Mouse (Mus musculus): ENCODE data around the gene Adamts10.
A peak's percentile ranks its signal among the peaks of the same experiment; 100 is the strongest.

The Adamts10 gene

DNA sequence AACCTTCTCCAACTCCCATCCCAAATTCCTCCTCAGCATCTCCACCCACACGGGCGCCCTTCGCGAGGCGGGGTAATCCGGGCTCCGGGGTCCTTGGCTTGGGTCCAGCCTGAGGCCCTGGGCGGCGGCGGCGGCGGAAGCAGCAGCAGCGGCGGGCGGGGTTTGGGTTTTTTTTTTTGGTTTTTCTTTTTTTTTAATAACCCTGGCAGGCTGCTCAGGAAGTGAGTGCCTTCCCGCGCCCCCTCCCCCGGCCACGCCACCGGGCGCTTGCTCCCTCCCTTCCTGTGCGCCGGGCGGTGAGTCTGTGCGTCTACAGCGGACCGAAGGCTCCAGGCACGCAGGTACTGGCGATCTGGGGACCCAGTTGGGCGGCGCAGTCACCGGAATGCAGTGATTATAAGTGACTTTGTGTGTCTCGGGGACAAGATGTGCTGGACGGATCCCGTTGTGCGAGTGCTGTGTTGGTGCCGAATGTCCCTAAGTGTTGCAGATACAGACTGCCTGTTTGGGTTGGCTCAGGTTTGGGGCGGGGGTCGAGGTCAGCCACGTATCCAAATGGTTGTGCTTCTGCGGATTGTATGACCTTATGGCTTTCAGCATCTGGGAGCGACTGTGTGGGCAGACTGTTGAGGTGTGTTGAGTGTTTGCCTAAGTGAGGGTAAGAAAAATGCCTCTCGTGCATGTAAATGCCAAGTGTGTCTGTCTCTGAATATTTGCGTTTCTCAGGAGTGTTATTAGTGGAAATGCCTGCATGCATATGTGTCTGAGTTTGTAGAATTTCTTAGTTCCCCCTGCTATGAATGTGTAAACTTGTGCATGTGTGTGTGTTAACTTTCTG, at the start of gene Adamts10:
Adamts10 (plus strand) TSS at position 287 of the 838 bp plus-strand sequence.
- DNase-seq (ENCODE audit: low spot score): no peak

DNA sequence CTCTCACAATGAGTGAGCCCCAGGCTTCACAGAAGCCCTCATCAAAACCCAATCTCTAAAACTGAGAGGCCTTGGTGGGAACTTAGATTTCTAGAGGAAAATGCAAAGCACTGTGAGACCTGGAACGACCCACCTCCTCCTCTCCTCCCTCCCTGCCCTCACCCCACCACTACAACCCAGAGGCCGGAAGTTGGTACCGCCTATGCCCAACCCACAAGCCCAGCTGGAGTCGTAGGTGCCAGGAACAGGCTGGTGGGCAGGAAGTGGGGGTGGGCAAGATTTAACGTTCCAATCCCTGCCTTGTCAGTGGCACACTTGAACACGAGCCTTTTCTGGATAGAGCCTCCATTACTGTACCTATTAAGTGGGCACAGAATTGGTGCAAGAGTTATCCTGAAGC, 40.0 kb upstream of the Adamts10 start:
- DNase-seq (ENCODE audit: low spot score): no peak

DNA sequence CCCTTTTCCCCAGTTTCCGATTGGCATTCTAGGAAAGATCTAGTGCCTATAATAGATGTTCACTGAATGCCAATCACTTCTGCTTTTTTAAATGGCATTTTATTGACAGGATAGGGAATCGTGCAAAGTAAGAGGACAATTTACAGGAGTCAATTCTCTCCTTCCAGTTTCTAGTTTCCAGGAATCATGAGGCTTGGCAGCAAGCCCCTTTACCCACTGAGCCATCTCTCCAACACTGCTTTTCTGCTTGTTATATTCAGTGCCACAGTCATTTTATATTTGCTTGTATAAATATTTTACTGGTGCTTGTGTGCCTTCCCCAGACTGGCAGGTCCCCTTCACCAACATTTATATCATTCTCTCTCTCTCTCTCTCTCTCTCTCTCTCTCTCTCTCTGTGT, 36.8 kb upstream of the Adamts10 start:
- no peak for DNase-seq (ENCODE audit: low spot score)

DNA sequence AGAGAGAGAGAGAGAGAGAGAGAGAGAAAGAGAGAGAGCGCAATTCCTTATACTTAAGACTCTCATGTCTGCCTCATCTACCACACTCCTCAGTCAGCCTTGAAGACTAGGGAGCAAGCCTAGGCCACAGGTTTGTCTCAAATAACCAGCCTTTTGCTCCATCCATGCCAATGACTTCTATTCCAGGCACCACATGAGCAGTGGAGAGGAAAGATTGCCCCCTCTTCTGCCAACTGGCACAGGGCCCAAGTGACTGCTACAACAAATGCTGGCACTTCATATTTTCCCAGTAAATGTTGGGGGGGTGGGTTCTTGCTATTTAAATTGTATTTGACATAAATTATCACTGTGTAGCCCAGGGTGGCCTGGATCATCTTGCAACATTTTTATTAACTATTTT, 36.4 kb upstream of the Adamts10 start:
- no peak for DNase-seq (ENCODE audit: low spot score)

DNA sequence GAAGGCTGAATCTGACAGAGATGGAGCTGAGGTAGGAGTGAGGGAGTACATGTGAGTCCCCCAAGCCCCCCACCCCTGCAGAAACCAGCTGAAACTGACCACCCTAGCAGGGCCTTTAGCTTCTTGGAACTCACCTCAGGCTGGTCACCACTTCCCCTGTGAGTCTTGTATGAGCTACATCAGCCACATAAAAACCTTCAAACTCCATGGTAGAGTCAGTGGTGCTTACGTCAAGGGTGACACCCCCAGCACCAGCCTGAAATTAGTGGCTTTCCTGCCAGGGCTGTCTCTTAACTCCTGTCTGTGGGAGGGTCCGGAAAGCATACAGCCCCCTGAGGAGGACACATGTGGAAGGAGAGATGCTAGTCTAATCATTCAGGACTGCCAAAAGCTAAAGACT, 32.6 kb upstream of the Adamts10 start:
- DNase-seq (ENCODE audit: low spot score): no peak

DNA sequence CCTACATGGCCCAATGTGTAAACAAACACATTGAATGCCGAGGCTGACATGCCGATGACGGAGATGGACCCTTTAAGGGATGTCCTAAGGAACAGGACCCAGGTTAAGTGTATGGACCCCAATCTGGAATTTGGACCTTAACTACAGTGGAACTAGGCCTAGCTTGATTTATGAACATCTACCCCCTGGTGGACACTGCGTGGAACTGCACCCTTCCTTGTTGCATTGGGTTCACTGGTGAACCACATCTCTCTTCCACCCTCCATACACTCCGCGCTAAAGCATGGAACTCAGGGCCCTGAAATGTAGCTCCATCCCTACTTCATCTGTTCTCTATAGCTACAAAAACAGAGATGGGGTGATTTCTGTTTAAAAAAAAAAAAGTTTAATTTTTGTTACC, 30.9 kb upstream of the Adamts10 start:
- DNase-seq (ENCODE audit: low spot score): peak; percentile 12

DNA sequence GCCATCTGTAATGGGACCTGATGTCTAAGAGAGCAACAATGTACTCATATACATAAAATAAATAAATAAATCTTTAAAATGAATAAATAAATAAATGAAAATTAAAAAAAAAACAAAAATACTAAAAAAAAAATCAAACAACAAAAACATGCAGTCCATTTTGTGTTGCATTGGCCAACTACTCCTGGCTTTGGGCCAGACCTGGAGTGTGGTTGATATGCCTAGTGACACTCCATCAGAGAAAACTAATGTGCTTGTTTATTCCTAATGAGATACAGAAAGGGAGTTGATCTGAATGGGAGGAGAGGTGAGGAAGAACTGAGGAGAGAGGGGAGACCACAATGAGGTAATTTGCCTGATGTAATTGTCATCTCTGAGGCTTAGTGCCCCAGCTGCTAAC, 29.4 kb upstream of the Adamts10 start:
- DNase-seq (ENCODE audit: low spot score): no peak

DNA sequence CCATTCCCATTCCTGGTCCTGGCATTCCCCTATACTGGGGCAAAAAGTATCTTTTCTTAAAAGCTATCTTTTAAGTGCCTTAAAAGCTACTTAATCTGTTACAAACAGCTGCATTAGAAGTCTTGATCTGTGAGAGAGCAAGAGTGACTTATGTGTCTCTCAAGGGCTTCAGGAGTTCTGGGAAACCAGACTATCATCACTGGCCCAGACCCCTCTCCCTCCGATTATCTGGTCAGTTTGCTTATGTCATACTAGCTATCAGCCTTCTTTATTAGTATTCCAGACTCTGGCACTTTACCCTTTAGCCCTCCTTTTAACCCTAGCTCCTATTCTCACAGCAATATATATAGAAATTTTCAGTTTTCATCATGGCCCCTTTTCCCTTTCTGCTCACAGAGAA, 25.1 kb upstream of the Adamts10 start:
- DNase-seq (ENCODE audit: low spot score): no peak

DNA sequence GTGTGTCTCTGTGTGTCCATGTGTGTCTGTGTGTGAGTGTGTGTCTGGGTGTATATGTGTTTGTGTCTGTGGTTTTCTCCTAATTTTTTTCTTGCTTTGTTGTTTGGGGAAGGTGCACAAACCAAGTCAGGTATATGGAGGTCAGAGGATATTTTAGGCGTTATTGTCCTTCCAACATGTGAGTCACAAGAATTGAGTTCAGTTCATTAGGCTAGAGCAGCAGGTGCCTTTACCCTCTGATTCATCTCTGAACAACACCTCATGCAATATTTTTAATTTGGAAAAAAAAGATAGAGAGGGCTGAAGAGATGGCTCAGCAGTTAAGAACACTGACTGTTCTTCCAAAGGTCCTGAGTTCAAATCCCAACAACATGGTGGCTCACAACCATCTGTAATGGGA, 15.6 kb upstream of the Adamts10 start:
- DNase-seq (ENCODE audit: low spot score): no peak

DNA sequence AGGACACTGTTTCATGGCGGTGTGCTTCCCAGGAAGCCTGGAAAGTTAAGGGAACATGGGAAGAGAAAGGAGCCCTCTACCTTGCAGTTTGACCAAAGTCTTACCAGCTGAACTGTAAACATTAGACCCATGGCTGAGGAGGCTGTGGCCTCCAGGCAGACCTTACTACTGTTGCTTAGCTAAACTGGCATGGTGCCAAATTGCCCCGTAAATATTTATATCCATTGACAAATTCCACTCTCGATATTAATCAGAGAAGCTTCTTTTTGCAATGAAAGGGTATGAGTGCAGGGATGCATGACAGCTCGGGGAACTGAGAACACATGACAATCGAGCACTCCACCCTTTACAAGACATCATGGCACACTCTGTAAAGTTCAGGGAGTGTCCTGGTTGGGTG, 13.8 kb upstream of the Adamts10 start:
- DNase-seq (ENCODE audit: low spot score): no peak

DNA sequence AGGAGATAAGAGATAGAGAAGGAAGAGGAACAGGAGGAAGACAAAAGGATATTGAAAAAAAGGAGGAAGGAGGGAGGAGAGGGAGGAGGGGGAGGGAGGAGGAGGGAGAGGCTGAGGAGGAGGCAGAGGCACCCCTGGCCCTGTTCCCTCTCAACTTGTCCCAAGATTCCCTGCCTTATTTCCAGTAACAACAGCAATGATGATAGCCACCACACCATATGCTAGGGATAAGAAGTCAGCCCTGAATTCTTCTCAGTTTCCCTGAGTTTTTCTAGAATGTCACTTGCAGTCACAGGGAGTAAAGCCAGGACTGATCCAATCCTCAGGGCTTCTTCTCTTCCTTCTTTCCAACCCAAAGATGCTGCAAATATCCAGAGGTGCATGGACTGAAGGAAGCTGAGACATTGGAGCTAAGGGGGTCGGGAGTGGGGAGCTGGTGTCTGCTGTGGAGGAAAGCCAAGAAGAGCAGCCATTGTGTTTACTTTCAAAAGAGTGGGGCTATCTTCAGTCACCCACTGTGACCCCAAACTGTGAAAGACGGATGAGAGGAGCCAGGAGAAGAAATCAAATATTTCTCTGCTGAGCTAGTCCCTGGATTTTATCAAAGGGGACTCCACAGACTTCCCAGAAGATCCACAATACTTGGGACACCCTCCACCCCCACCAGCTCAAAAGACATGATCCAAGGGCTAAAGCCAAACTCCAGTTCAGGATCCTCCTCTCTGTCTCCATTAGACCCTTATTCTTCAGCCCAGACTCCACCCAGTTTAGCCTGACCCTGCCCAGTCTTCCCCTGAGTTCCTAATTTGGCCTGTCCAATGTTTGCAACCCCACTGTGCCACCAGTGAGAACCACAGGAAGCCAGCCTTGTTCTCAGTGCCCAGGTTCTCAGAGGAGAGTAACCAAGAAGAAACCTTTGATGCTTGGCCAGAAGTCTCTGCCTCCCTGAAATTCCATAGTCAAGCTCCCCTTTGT, 11.3 kb upstream of the Adamts10 start:
- DNase-seq (ENCODE audit: low spot score): no peak

DNA sequence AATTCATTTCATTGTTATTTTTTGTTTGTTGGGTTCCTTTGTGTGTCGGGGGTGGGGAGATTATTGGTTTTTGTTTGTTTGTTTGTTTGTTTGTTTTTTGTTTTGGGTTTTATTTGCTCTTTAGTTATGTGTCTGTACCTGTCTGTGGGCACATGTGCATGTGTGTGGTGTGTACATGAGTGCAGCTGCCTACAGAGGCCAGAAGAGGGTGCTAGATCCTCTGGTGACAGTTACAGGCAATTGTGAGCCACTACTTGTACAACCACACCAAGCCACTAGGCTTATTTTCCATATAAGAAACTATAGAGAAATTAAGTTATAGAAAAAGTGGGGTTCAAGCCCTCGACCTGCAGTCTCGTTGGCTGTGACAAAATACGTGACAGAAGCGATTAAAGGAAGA, 10.1 kb upstream of the Adamts10 start:
- no peak for DNase-seq (ENCODE audit: low spot score)

DNA sequence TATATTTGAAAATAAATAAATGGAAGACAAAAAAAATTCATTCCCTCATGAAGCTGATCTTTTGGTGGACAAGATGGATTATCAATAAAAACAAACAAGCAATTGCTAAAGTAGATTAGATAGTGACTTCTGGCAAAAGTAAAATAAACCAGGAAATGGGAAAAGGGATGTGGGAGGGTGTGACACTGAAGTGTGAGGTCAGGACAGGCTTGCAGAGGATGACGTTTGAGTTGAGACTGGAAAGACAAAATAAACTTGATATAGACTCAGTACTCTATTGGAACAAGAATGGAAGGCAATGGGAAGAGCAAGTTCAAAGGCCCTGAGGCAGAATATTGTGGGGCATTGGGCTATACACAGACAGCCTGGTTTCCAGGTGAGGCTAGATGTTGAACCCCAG, 3.6 kb upstream of the Adamts10 start:
- DNase-seq (ENCODE audit: low spot score): no peak

DNA sequence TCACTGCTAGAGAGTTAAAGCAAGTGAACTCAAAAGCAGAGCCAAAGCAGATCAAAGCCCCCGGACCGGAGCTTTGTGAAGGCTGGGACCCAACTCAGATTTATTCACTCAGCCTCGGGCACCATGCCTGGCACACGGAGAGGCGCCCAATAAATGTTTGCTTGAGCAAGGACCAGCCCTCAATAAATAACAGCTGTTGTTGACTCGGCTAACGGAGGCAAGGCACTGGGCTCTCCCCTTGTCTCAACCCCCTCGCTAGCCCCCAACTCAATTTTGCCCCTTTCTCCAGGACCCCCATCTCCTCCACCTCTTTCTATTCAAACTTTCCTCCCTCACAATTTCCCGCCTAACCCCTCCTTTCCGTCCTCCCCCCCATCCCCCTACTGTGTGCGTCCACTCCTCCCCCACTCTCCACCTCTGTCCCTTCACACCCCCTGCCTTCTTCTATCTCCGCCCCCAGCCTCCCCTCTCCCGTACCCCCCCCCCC, 530 bp upstream of the Adamts10 start:
- DNase-seq (ENCODE audit: low spot score): no peak

DNA sequence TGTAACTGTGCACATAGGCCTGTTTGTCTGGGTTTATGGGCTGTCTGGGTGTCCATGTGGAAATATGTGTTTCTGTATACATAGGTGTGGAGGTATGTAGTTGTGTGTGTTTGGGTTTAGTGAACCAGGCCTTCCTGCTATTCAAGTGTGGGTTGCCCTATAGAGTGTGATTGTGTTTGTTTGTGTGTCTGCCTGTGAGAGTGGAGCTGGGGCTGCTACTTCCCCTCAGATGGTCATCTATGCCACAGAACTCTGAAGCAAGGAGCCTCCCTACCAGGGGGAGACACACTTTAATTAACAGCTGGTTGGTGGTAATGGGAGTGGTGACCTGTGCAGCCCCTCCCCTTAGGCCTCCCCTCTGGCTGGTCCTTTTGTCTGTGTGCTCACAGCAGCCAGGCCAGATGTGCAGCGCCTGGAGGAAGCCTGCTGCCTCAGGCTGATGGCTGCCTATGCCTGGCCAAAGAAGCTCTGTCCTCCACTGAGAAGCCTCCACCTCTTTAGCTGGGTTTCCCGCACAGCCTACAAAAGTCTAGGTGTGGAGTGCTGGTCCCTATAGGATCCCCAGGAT, 886 bp downstream of the Adamts10 start:
- no peak for DNase-seq (ENCODE audit: low spot score)

DNA sequence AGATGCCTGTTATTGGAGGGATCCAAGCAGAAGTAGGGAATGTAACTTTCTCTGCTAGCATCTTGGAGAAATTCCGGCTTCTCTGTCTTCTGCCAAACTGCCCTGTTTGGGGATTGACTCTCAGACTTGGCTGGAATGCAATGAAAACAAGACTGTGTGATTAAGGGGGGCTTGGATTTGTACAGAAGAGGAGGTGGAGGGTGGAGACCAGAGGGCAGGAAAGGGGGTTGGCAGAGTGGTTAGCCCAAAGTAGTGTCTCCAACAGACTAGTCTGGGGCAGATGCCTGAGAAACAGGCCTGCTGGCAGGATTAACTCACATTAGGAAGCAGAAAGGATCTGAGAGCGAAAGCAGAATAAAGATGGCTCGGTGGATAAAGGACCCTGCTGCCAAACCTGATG, 2.5 kb downstream of the Adamts10 start:
- DNase-seq (ENCODE audit: low spot score): no peak

DNA sequence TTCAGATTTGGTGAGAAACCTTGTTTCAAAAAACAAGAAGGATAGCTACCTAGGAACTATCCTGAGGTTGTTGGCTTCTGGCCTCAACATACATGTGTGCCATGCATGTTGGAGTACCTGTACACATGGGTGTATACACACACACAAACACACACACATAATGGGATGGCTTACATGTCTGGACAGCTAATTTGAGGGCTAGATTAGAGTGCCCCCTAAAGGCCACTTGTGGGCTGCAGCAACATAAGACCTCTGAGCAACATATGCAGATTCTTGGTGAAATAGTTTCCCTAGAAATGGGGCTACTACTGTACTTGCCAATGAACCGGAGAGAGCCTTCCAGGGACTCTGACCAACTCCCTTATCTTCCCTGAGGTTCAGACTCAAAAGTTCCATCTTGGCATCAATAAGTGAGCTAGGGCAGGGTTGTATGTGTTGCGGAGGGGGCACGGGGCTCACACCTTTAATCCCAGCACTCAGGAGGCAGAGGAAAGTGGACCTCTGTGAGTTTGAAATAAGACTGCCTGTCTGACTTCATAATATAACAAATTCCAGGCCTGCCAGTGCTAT, 15.2 kb downstream of the Adamts10 start:
- DNase-seq (ENCODE audit: low spot score): no peak

DNA sequence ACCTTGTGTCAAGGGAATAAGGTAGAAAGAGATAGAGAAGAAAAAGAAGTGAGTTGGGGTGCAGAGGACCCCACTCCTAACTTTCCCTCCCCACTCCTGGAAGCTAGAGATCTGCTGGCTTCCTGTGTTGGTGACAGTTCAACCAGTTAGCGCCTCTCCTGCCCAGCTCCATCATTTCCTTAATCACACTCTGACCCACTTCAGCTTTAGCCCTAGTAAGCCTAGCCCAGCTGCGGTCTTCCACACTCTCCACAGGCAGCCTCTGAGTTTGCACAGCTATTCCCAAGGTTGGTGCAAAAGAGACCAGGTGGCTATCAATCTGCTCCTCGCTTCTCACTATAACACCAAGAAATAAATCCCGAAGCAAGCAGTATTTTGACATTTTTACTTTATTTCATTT, 15.9 kb downstream of the Adamts10 start:
- DNase-seq (ENCODE audit: low spot score): no peak

DNA sequence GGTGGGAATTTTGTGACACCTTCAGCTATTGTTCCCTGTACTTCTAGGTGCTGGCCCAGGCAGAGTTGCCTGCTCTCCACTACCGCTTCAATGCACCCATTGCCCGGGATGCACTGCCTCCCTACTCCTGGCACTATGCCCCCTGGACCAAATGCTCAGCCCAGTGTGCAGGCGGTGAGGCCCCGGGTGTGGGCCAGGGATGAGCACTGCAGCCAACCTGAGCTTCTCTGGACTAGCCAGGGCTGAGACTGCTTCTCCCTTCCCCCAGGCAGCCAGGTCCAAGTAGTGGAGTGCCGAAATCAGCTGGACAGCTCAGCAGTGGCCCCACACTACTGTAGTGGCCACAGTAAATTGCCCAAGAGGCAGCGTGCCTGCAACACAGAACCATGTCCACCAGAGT, 25.2 kb downstream of the Adamts10 start:
- no peak for DNase-seq (ENCODE audit: low spot score)

DNA sequence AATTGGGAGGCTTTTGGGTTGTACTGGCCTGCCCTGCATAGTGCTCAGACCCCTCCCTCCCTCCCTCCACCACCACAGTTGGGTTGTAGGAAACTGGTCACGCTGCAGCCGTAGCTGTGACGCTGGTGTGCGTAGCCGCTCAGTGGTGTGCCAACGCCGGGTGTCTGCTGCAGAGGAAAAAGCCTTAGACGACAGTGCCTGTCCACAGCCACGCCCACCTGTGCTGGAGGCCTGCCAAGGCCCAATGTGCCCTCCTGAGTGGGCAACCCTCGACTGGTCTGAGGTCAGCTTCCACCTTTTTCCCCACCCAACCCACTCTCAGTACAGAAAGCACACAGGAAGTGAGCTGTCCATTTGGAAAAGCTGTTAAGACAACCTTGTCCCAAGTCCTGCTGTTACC, 26.4 kb downstream of the Adamts10 start:
- no peak for DNase-seq (ENCODE audit: low spot score)

DNA sequence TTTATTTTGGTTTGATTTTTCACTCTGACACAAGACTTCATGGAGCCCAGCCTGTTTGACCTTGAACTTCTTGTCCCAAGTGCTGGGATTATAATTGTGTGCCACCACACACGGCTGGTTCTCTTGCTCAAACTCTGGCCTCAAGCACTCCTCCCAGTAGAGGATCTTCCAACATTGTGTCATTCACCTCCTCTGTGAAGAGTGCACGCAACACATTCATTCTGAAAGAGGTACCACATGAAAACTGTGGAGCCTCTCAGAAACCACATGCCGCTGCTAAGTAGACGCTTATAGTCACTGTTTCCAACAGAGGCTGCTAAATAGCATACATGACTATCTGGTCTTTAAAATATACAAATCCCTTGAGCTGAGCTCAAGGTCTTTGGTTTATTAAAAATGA, 28.1 kb downstream of the Adamts10 start:
- no peak for DNase-seq (ENCODE audit: low spot score)

DNA sequence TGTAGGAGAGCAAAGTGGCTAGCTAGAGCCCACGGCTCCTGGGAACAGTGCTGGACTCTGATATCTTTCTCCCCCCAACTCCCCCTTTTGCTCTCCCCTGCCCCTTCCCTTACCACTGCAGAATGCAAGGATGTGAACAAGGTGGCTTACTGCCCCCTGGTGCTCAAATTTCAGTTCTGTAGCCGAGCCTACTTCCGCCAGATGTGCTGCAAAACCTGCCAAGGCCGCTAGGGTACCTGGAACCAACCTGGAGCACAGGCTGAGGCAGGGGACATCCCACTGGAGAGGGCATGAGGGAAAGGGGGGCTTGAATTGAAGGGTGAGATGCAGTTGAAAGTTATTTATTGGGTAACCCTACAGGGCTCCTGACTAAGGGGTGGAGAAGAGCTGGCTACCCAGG, 29.0 kb downstream of the Adamts10 start:
- no peak for DNase-seq (ENCODE audit: low spot score)
